Mouse (Mus musculus) forebrain, embryonic 11.5 days (tissue): Measurements from ENCODE around the gene Pak6. TPM values are rescaled to one million over a fixed set of nuclear protein-coding genes. Genes with fewer than 3 reads are reported as not detected.

ENCODE experiments used
- ATAC-seq: fragments of 200-750 bp; cut with Nextera tagmentation; replicated peaks from 2 replicates; pipeline ENCODE4 v1.8.0; 2017; ENCODE audit warnings: moderate TSS enrichment; ENCODE audit not compliant: low FRiP score
- DNase-seq: peaks from one replicate; pipeline ENCODE4 v3.0.0-alpha.2; 2017; ENCODE audit warnings: low spot score
- H3K27ac ChIP-seq: fragments of 300-500 bp; sonication (generic); 2 replicates; pipeline ENCODE4 v1.5.1; 2014; ENCODE audit warnings: low read depth, low read length
- H3K27me3 ChIP-seq: fragments of 300-500 bp; sonication (generic); 2 replicates; pipeline ENCODE4 v1.6.1; 2014; ENCODE audit warnings: mild to moderate bottlenecking, low read length, mixed read lengths; ENCODE audit not compliant: control insufficient read depth, insufficient read depth
- H3K36me3 ChIP-seq: fragments of 300-500 bp; sonication (generic); 2 replicates; pipeline ENCODE4 v1.6.1; 2014; ENCODE audit warnings: mild to moderate bottlenecking, low read length, moderate library complexity, mixed read lengths; ENCODE audit not compliant: control insufficient read depth, insufficient read depth
- H3K4me1 ChIP-seq: fragments of 300-500 bp; sonication (generic); replicated peaks from 2 replicates; pipeline ENCODE4 v1.6.1; 2014; ENCODE audit warnings: low read length, mixed read lengths; ENCODE audit not compliant: control insufficient read depth, insufficient read depth
- H3K4me2 ChIP-seq: fragments of 300-500 bp; sonication (generic); 2 replicates; pipeline ENCODE4 v1.6.1; 2014; ENCODE audit warnings: low read depth, mild to moderate bottlenecking, low read length, moderate library complexity, mixed read lengths; ENCODE audit not compliant: severe bottlenecking
- H3K4me3 ChIP-seq: fragments of 300-500 bp; sonication (generic); 2 replicates; pipeline ENCODE4 v1.5.1; 2014; ENCODE audit warnings: low read depth, low read length
- H3K9ac ChIP-seq: fragments of 300-500 bp; sonication (generic); 2 replicates; pipeline ENCODE4 v1.6.1; 2014; ENCODE audit warnings: low read length
- H3K9me3 ChIP-seq: fragments of 300-500 bp; sonication (generic); 2 replicates; pipeline ENCODE4 v1.6.1; 2016; ENCODE audit warnings: low read length, mixed read lengths; ENCODE audit not compliant: control insufficient read depth
- WGBS: fragments of 180-500 bp; shearing (Covaris S2); extraction: QIAGEN DNeasy Blood & Tissue Kit; methylation state at CpG from one replicate; pipeline ENCODE4 v1.1.7; 2014; 5-methylcytosine and 5-hydroxymethylcytosine counted together
- polyA plus RNA-seq: library from polyadenylated mRNA; unstranded; fragments of >200 nt; fragmentation: Nextera tagmentation; extraction: Ambion mirVana; gene quantifications from 2 replicates; pipeline ENCODE4 v1.2.1, GENCODE M21; 2014

The Pak6 gene
- polyA plus RNA-seq, 1 experiment from 2014 or later: 1.2 TPM

- WGBS: 61% methylated on average over 8 of the region's 8 CpGs
- ATAC-seq (no peak), DNase-seq (no peak)
- H3K9ac ChIP-seq: no peak overlapping the region
- H3K9me3 ChIP-seq: no peaks in the 10 kb centered on the region
- no peaks in the 10 kb centered on the region for H3K4me1 ChIP-seq
- H3K4me3 ChIP-seq: no peak overlapping the region
- no peak overlapping the region for H3K27ac ChIP-seq
- no peak overlapping the region for H3K4me2 ChIP-seq
- H3K27me3 ChIP-seq: peaks cover 13% of the 10 kb centered on the region
- no peaks in the 10 kb centered on the region for H3K36me3 ChIP-seq
Measured at GRCm38 (mm10) chr2:118682544-118683260, 19.6 kb downstream of the Pak6 start.

- H3K9me3 ChIP-seq: no peaks in the 10 kb centered on the region
- no peak overlapping the region for H3K4me3 ChIP-seq
- DNase-seq: no peak
- no peaks in the 10 kb centered on the region for H3K36me3 ChIP-seq
- no peak overlapping the region for H3K27ac ChIP-seq
- 89% methylated on average over 4 of the region's 4 CpGs for WGBS
- ATAC-seq: no peak
- no peaks in the 10 kb centered on the region for H3K4me1 ChIP-seq
- no peak overlapping the region for H3K9ac ChIP-seq
- H3K27me3 ChIP-seq: no peaks in the 10 kb centered on the region
- H3K4me2 ChIP-seq: no peak overlapping the region
Measured at GRCm38 (mm10) chr2:118685088-118685487, 22.0 kb downstream of the Pak6 start.

DNA sequence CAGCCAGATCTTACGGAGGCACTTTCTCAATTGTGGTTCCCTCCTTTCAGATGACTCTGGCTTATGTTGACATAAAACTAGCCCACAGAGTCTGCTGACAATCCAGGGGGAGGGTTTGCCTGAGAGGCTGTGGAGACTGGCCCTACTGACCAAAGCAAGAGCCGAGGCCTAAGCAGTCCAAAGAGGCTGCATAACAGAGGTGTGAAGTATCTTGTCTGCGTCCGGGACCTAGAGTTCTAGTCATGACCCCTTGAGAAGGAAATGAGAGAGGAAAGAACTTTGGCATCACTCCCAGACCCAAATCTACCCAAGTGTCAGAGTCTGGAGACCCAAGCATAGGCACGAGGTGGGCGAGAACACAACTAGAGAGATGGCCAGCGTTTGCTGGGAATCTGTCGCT is 23.6 kb downstream of the Pak6 start:
- H3K4me2 ChIP-seq: no peak overlapping the region
- H3K4me3 ChIP-seq: no peak overlapping the region
- ATAC-seq: no peak
- no peaks in the 10 kb centered on the region for H3K27me3 ChIP-seq
- H3K4me1 ChIP-seq: no peaks in the 10 kb centered on the region
- H3K27ac ChIP-seq: no peak overlapping the region
- WGBS: 87% methylated on average over 8 of the region's 8 CpGs
- H3K9me3 ChIP-seq: no peaks in the 10 kb centered on the region
- no peak overlapping the region for H3K9ac ChIP-seq
- no peaks in the 10 kb centered on the region for H3K36me3 ChIP-seq
- DNase-seq: no peak

DNA sequence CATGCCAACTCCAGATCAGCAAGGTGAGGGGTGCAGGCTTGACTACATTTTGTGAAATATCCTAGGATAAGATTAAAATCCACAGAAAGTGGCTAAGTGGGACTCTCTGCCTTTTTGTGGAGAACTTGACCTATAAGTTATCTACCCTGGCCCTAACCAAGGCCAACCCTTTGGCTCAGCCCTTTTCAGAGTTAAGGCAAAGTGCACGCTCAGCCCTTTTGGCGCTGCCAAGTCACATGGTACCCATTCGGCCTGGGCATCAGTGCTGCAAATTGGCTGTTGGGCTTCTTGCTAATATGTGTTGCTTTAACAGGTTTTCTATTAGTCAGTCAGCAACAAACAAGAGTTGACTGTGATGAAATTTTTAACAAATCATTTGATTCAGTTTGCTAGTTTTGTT is 24.7 kb downstream of the Pak6 start:
- WGBS: 91% methylated on average over 3 of the region's 3 CpGs
- no peak overlapping the region for H3K27ac ChIP-seq
- no peaks in the 10 kb centered on the region for H3K36me3 ChIP-seq
- no peaks in the 10 kb centered on the region for H3K9me3 ChIP-seq
- no peak overlapping the region for H3K9ac ChIP-seq
- ATAC-seq (no peak), DNase-seq (no peak)
- H3K4me3 ChIP-seq: no peak overlapping the region
- no peak overlapping the region for H3K4me2 ChIP-seq
- no peaks in the 10 kb centered on the region for H3K27me3 ChIP-seq
- no peaks in the 10 kb centered on the region for H3K4me1 ChIP-seq

DNA sequence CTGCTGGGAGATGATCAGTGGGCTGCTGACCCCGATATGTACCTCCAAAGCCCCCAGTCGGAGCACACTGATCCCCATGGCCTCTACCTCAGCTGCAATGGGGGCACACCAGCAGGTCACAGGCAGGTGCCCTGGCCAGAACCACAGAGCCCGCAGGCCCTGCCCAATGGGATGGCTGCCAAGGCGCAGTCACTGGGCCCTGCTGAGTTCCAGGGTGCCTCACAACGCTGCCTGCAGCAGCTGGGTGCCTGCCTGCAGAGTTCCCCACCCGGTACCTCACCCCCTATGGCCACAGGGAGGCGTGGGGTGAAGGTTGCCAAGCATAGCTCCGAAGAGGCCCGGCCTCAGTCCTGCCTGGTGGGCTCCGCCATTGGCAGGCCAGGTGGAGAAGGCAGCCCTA is 26.8 kb downstream of the Pak6 start:
- no peaks in the 10 kb centered on the region for H3K4me1 ChIP-seq
- no peaks in the 10 kb centered on the region for H3K9me3 ChIP-seq
- 76% methylated on average over 10 of the region's 10 CpGs for WGBS
- H3K27ac ChIP-seq: no peak overlapping the region
- no peak overlapping the region for H3K9ac ChIP-seq
- no peak overlapping the region for H3K4me2 ChIP-seq
- no peaks in the 10 kb centered on the region; the same call in 1 of the 2 replicates for H3K27me3 ChIP-seq
- no peaks in the 10 kb centered on the region for H3K36me3 ChIP-seq
- DNase-seq (no peak), ATAC-seq (no peak)
- no peak overlapping the region for H3K4me3 ChIP-seq

DNA sequence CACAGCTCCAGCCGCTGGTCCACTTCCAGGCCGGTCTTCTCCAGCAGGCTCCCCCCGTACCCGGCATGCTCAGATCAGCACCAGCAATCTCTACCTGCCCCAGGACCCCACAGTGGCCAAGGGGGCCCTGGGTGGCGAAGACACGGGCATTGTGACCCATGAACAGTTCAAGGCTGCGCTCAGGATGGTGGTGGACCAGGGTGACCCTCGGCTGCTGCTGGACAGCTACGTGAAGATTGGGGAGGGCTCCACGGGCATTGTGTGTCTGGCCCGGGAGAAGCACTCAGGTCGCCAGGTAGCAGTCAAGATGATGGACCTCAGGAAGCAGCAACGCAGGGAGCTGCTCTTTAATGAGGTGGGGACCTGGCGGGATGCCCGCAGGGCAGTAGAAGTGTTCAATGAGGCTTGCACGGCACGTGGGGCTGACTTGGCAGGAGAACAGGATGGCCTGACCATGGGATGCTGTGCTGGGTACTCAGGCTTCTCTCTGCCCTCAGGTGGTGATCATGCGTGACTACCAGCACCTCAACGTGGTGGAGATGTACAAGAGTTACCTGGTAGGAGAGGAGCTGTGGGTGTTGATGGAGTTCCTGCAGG is 30.4 kb downstream of the Pak6 start:
- peaks cover 18% of the 10 kb centered on the region for H3K27me3 ChIP-seq

DNA sequence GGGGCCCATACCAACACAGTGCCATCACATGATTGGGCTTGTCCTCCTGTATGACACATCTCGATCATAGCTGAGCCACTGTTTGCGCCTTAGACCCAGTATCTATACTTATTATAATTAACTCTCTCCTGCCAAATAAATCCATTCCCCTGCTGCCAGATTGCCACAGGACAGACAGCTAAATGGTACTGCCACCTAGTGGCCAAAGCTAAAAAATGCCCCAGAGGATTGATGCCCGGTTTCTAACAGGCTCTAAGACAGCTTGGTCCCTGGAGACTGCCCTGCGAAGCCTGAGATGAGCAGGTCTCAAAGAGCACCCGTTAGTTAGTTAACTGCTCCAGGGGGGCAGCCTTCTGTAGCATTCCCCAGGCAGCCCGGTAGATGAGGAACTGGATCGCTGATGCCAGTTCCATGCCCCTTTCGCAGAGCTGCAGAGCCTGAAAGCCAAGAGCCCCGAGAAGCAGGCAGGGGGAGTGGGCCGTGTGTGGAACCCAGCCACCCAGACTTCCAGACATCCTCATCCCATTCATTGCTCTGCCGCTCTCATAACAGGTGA is 32.7 kb downstream of the Pak6 start:
- no peak overlapping the region for H3K4me2 ChIP-seq
- H3K27me3 ChIP-seq: peaks cover 31% of the 10 kb centered on the region
- DNase-seq (peak; percentile 77), ATAC-seq (no peak)
- H3K4me1 ChIP-seq: peaks cover 5% of the 10 kb centered on the region; the same call in 1 of the 2 replicates
- no peak overlapping the region for H3K4me3 ChIP-seq
- no peak overlapping the region for H3K27ac ChIP-seq
- 29% methylated on average over 11 of the region's 11 CpGs for WGBS
- no peaks in the 10 kb centered on the region for H3K36me3 ChIP-seq
- H3K9ac ChIP-seq: no peak overlapping the region
- H3K9me3 ChIP-seq: no peaks in the 10 kb centered on the region

More for the DNA sequence above, 30.4 kb downstream of the Pak6 start:
- no peak overlapping the region for H3K9ac ChIP-seq
- no peaks in the 10 kb centered on the region for H3K36me3 ChIP-seq
- no peak overlapping the region for H3K4me2 ChIP-seq
- no peak overlapping the region for H3K4me3 ChIP-seq
- no peak for DNase-seq
- H3K9me3 ChIP-seq: no peaks in the 10 kb centered on the region
- H3K27ac ChIP-seq: no peak overlapping the region
- H3K4me1 ChIP-seq: no peaks in the 10 kb centered on the region
- ATAC-seq: no peak
- WGBS: 84% methylated on average over 19 of the region's 19 CpGs

GRCm38 (mm10) chr2:118696451-118697308 is 33.6 kb downstream of the Pak6 start:
- Histone ChIP-seq H3K9ac (no peak overlapping the region), H3K4me2 (no peak overlapping the region), H3K36me3 (no peaks in the 10 kb centered on the region), H3K9me3 (no peaks in the 10 kb centered on the region), H3K27me3 (peaks cover 40% of the 10 kb centered on the region), H3K27ac (no peak overlapping the region), H3K4me1 (peaks cover 8% of the 10 kb centered on the region; the same call in 1 of the 2 replicates), H3K4me3 (no peak overlapping the region)
- WGBS: 60% methylated on average over 21 of the region's 21 CpGs
- no peak for DNase-seq
- no peak for ATAC-seq
